Mouse (Mus musculus) myocyte (in vitro differentiated cells): ENCODE results near the gene Mphosph6. TPM values are rescaled to one million over a fixed set of nuclear protein-coding genes. Genes with fewer than 3 reads are reported as not detected.

Experiments used
- H3K27me3 ChIP-seq: one replicate; pipeline ENCODE4 v1.6.1; 2011; ENCODE audit not compliant: control insufficient read depth, insufficient read depth, insufficient read length
- H3K36me3 ChIP-seq: one replicate; pipeline ENCODE4 v1.6.1; 2011; ENCODE audit not compliant: control insufficient read depth, insufficient read depth
- H3K4me2 ChIP-seq: one replicate; pipeline ENCODE4 v1.6.1; 2011; ENCODE audit warnings: low read depth, control low read depth
- H3K4me3 ChIP-seq: one replicate; pipeline ENCODE4 v1.5.1; 2011; ENCODE audit warnings: mild to moderate bottlenecking, control low read depth, moderate library complexity
- H3K79me2 ChIP-seq: one replicate; pipeline ENCODE4 v1.6.1; 2011; ENCODE audit not compliant: control insufficient read depth, insufficient read depth
- H3ac ChIP-seq: one replicate; pipeline ENCODE4 v1.6.1; 2011; ENCODE audit not compliant: control insufficient read depth, insufficient read length
- CEBPB ChIP-seq: IDR thresholded peaks from 2 replicates; pipeline ENCODE4 v1.6.1; 2011; ENCODE audit warnings: mild to moderate bottlenecking, moderate library complexity; ENCODE audit not compliant: poor library complexity, insufficient read depth, severe bottlenecking
- E2F4 ChIP-seq: IDR thresholded peaks from one replicate; pipeline ENCODE4 v1.6.1; 2011; ENCODE audit warnings: mild to moderate bottlenecking, control low read depth, moderate library complexity; ENCODE audit not compliant: insufficient read depth
- MAX ChIP-seq: IDR thresholded peaks from one replicate; pipeline ENCODE4 v1.6.1; 2011; ENCODE audit warnings: low read depth, mild to moderate bottlenecking, control low read depth
- MYOD1 ChIP-seq, 3 experiments: IDR thresholded peaks; one replicate each; pipeline ENCODE4 v1.6.1; 2011; ENCODE audit warnings: control low read depth in 2 of 3, low read depth in 2 of 3, mild to moderate bottlenecking in 2 of 3, moderate library complexity in 1 of 3; ENCODE audit not compliant: insufficient read length in 2 of 3, control insufficient read depth in 1 of 3
- MYOG ChIP-seq, 3 experiments: IDR thresholded peaks; one replicate each; pipeline ENCODE4 v1.6.1; 2011; ENCODE audit warnings: control low read depth in 2 of 3, low read depth in 2 of 3, mild to moderate bottlenecking in 2 of 3; ENCODE audit not compliant: insufficient read length in 2 of 3, control insufficient read depth in 1 of 3, insufficient read depth in 1 of 3
- POLR2A ChIP-seq: IDR thresholded peaks from one replicate; pipeline ENCODE4 v1.6.1; 2011; ENCODE audit warnings: low read depth, mild to moderate bottlenecking, control low read depth, moderate library complexity; ENCODE audit not compliant: insufficient read length
- POLR2AphosphoS2 ChIP-seq: IDR thresholded peaks from one replicate; pipeline ENCODE4 v1.6.1; 2011; ENCODE audit warnings: low read depth, control low read depth; ENCODE audit not compliant: insufficient read length
- REST ChIP-seq: IDR thresholded peaks from one replicate; pipeline ENCODE4 v1.6.1; 2011; ENCODE audit warnings: mild to moderate bottlenecking, control low read depth, moderate library complexity; ENCODE audit not compliant: insufficient read depth, insufficient read length
- SRF ChIP-seq: IDR thresholded peaks from one replicate; pipeline ENCODE4 v1.6.1; 2011; ENCODE audit warnings: low read depth; ENCODE audit not compliant: control insufficient read depth, insufficient read length
- TCF12 ChIP-seq: IDR thresholded peaks from one replicate; pipeline ENCODE4 v1.6.1; 2011; ENCODE audit warnings: mild to moderate bottlenecking, control low read depth; ENCODE audit not compliant: poor library complexity, insufficient read depth, severe bottlenecking
- TCF3 ChIP-seq: IDR thresholded peaks from one replicate; pipeline ENCODE4 v1.6.1; 2011; ENCODE audit warnings: low read depth, control low read depth; ENCODE audit not compliant: insufficient read length
- USF1 ChIP-seq: IDR thresholded peaks from one replicate; pipeline ENCODE4 v1.6.1; 2011; ENCODE audit warnings: low read depth, mild to moderate bottlenecking, control low read depth, moderate library complexity
- polyA plus RNA-seq: library from polyadenylated mRNA; unstranded; fragments of >200 nt; fragmentation: generic; extraction: Trizol; gene quantifications from one replicate; pipeline ENCODE4 v1.2.1, GENCODE M21; 2012; ENCODE audit warnings: missing spikeins

The Mphosph6 gene
- polyA plus RNA-seq, 1 experiment = 17.2 TPM

DNA sequence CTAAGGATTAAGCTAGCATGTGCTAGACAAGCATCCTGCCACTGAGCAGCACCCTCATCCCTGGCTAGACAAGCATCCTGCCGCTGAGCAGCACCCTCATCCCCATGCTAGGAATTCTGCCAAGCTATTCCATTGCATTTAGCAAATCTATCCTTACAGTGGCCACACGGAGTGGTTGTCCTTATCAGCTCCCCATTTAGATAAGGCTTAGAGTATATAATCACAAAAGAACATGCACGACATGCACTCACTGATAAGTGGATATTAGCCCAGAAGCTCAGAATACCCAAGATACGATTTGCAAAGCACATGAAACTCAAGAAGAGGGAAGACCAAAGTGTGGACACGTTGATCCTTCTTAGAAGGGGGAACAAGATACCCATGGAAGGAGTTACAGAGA is 35.8 kb downstream of the Mphosph6 start:
- Histone ChIP-seq H3K4me2 (no peak overlapping the region), H3K4me3 (no peak overlapping the region), H3ac (no peak overlapping the region), H3K79me2 (no peaks in the 10 kb centered on the region), H3K27me3 (no peaks in the 10 kb centered on the region), H3K36me3 (no peaks in the 10 kb centered on the region)
- no peak for TF ChIP-seq MYOG (IDR thresholded peaks at IDR 0.05; ENCODE audit: control insufficient read depth in 1 of 3, insufficient read depth in 1 of 3, insufficient read length in 2 of 3, low read depth in 2 of 3)
- TF ChIP-seq MYOD1 (IDR thresholded peaks at IDR 0.05; ENCODE audit: control insufficient read depth in 1 of 3, insufficient read length in 2 of 3, low read depth in 2 of 3) = no peak
- TF ChIP-seq POLR2AphosphoS2 = no peak
- no peak for TF ChIP-seq USF1
- TF ChIP-seq SRF = no peak
- TF ChIP-seq POLR2A = no peak
- TF ChIP-seq TCF3 = no peak
- TF ChIP-seq CEBPB = no peak
- no peak for TF ChIP-seq E2F4
- TF ChIP-seq REST = no peak
- no peak for TF ChIP-seq MAX
- no peak for TF ChIP-seq TCF12

- H3K79me2 ChIP-seq = no peaks in the 10 kb centered on the region
- H3K4me3 ChIP-seq = no peak overlapping the region
- no peak overlapping the region for H3K4me2 ChIP-seq
- no peak overlapping the region for H3ac ChIP-seq
- H3K27me3 ChIP-seq = no peaks in the 10 kb centered on the region
- no peaks in the 10 kb centered on the region for H3K36me3 ChIP-seq
- TF ChIP-seq MAX (no peak), SRF (no peak), TCF3 (no peak), POLR2AphosphoS2 (no peak), USF1 (no peak), REST (no peak), E2F4 (no peak), MYOG (IDR thresholded peaks at IDR 0.05; ENCODE audit: control insufficient read depth in 1 of 3, insufficient read depth in 1 of 3, insufficient read length in 2 of 3, low read depth in 2 of 3) (no peak), CEBPB (no peak)
Measured at GRCm38 (mm10) chr8:117764625-117765024, 37.1 kb downstream of the Mphosph6 start.

GRCm38 (mm10) chr8:117762776-117763175 is 39.0 kb downstream of the Mphosph6 start:
- no peak for TF ChIP-seq MAX
- TF ChIP-seq TCF12 = no peak
- no peak for TF ChIP-seq SRF
- no peak for TF ChIP-seq POLR2A
- TF ChIP-seq MYOD1 (IDR thresholded peaks at IDR 0.05; ENCODE audit: control insufficient read depth in 1 of 3, insufficient read length in 2 of 3, low read depth in 2 of 3) = no peak
- no peak for TF ChIP-seq E2F4
- TF ChIP-seq POLR2AphosphoS2 = no peak
- Histone ChIP-seq H3K4me2 (no peak overlapping the region), H3ac (no peak overlapping the region), H3K4me3 (no peak overlapping the region), H3K27me3 (no peaks in the 10 kb centered on the region), H3K79me2 (no peaks in the 10 kb centered on the region), H3K36me3 (no peaks in the 10 kb centered on the region)

- no peak for TF ChIP-seq MYOG (IDR thresholded peaks at IDR 0.05; ENCODE audit: control insufficient read depth in 1 of 3, insufficient read depth in 1 of 3, insufficient read length in 2 of 3, low read depth in 2 of 3)
- no peak for TF ChIP-seq E2F4
- no peak for TF ChIP-seq SRF
- TF ChIP-seq POLR2A = no peak
- no peak for TF ChIP-seq REST
- no peak for TF ChIP-seq MAX
- TF ChIP-seq MYOD1 (IDR thresholded peaks at IDR 0.05; ENCODE audit: control insufficient read depth in 1 of 3, insufficient read length in 2 of 3, low read depth in 2 of 3) = no peak
- TF ChIP-seq POLR2AphosphoS2 = no peak
- TF ChIP-seq USF1 = no peak
- TF ChIP-seq TCF3 = no peak
- no peak for TF ChIP-seq CEBPB
- TF ChIP-seq TCF12 = no peak
- H3K79me2 ChIP-seq = no peaks in the 10 kb centered on the region
- no peak overlapping the region for H3K4me2 ChIP-seq
- no peak overlapping the region for H3K4me3 ChIP-seq
- H3K36me3 ChIP-seq = no peaks in the 10 kb centered on the region
- no peak overlapping the region for H3ac ChIP-seq
- no peaks in the 10 kb centered on the region for H3K27me3 ChIP-seq
Measured at GRCm38 (mm10) chr8:117757900-117758299, 43.8 kb downstream of the Mphosph6 start.

DNA sequence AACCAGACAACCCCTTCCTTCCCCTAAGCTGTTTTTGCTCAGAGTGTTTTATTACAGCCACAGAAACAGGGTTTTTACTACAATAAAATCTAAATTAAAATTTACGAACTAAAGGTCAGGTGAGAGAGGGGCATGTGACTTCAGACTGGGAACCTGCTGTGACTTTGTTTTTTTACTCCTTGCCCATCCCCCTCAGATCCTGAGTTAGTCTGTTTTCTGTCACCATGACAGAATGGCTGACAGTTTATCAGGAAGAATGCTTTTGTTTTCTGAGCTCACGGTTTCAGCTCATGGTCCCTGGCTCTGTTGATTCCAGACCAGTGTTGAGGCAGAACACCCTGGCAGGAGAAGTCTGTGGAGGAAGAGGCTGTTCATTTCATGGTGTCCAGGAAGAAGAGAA is 52.3 kb downstream of the Mphosph6 start:
- H3K4me2 ChIP-seq = no peak overlapping the region
- no peaks in the 10 kb centered on the region for H3K36me3 ChIP-seq
- no peak overlapping the region for H3K4me3 ChIP-seq
- no peaks in the 10 kb centered on the region for H3K27me3 ChIP-seq
- TF ChIP-seq REST (no peak), POLR2AphosphoS2 (no peak), MAX (no peak), USF1 (no peak), MYOD1 (IDR thresholded peaks at IDR 0.05; ENCODE audit: control insufficient read depth in 1 of 3, insufficient read length in 2 of 3, low read depth in 2 of 3) (no peak), POLR2A (no peak), CEBPB (no peak), TCF12 (no peak), E2F4 (no peak), MYOG (IDR thresholded peaks at IDR 0.05; ENCODE audit: control insufficient read depth in 1 of 3, insufficient read depth in 1 of 3, insufficient read length in 2 of 3, low read depth in 2 of 3) (no peak), SRF (no peak), TCF3 (no peak)
- H3ac ChIP-seq = no peak overlapping the region
- no peaks in the 10 kb centered on the region for H3K79me2 ChIP-seq
